Mouse (Mus musculus) intestine, postnatal 0 days (tissue): ENCODE measurements around the gene Arhgap8. TPM values are rescaled to one million over a fixed set of nuclear protein-coding genes. Genes with fewer than 3 reads are reported as not detected.
A peak's percentile ranks its signal among the peaks of the same experiment; 100 is the strongest.

Experiments
- ATAC-seq: fragments of 200-750 bp; cut with Nextera tagmentation; 2 replicates; pipeline ENCODE4 v1.8.0; 2017; ENCODE audit warnings: mild to moderate bottlenecking, moderate TSS enrichment, moderate library complexity
- H3K27ac ChIP-seq: fragments of 300-500 bp; sonication (generic); 2 replicates; pipeline ENCODE4 v1.5.1; 2014; ENCODE audit warnings: mild to moderate bottlenecking, low read depth, low read length, moderate library complexity
- H3K27me3 ChIP-seq: fragments of 300-500 bp; sonication (generic); replicated peaks from 2 replicates; pipeline ENCODE4 v1.6.1; 2014; ENCODE audit warnings: low read length, mixed read lengths; ENCODE audit not compliant: control insufficient read depth, insufficient read depth
- H3K36me3 ChIP-seq: fragments of 300-500 bp; sonication (generic); 2 replicates; pipeline ENCODE4 v1.6.1; 2014; ENCODE audit warnings: mild to moderate bottlenecking, moderate library complexity; ENCODE audit not compliant: control insufficient read depth, insufficient read depth
- H3K4me1 ChIP-seq: fragments of 300-500 bp; sonication (generic); replicated peaks from 2 replicates; pipeline ENCODE4 v1.6.1; 2014; ENCODE audit warnings: antibody characterized with exemption, low read length, mixed read lengths; ENCODE audit not compliant: control insufficient read depth, insufficient read depth
- H3K4me2 ChIP-seq: fragments of 300-500 bp; sonication (generic); replicated peaks from 2 replicates; pipeline ENCODE4 v1.6.1; 2014; ENCODE audit warnings: low read depth, mild to moderate bottlenecking, moderate library complexity
- H3K4me3 ChIP-seq: fragments of 300-500 bp; sonication (generic); 2 replicates; pipeline ENCODE4 v1.5.1; 2014; ENCODE audit warnings: low read depth, low read length
- H3K9ac ChIP-seq: fragments of 300-500 bp; sonication (generic); 2 replicates; pipeline ENCODE4 v1.6.1; 2014; ENCODE audit warnings: mild to moderate bottlenecking, low read depth, low read length
- H3K9me3 ChIP-seq: fragments of 300-500 bp; sonication (generic); 2 replicates; pipeline ENCODE4 v1.6.1; 2016; ENCODE audit warnings: mixed run types; ENCODE audit not compliant: control insufficient read depth
- CTCF ChIP-seq: sonication (generic); IDR thresholded peaks from 2 replicates; pipeline ENCODE4 v1.5.1; 2016; ENCODE audit warnings: low read depth, mild to moderate bottlenecking, control low read depth, antibody characterized with exemption, moderate library complexity
- WGBS: fragments of 180-500 bp; shearing (Covaris S2); extraction: QIAGEN DNeasy Blood & Tissue Kit; methylation state at CpG from one replicate; pipeline ENCODE4 v1.1.7; 2014; 5-methylcytosine and 5-hydroxymethylcytosine counted together
- polyA plus RNA-seq: library from polyadenylated mRNA; unstranded; fragments of >200 nt; fragmentation: Nextera tagmentation; extraction: Ambion mirVana; gene quantifications from 2 replicates; pipeline ENCODE4 v1.2.1, GENCODE M21; 2015

The Arhgap8 gene
- polyA plus RNA-seq, 1 experiment from 2014 or later: 10.6 TPM

- WGBS: 24% methylated on average over 8 of the region's 8 CpGs
- TF ChIP-seq CTCF: no peak
- peak overlapping the region; percentile 58 for H3K4me2 ChIP-seq
- no peak overlapping the region for H3K4me3 ChIP-seq
- H3K9me3 ChIP-seq: no peaks in the 10 kb centered on the region
- H3K36me3 ChIP-seq: no peaks in the 10 kb centered on the region; the same call in 1 of the 2 replicates
- peak; percentile 90 for ATAC-seq
- H3K4me1 ChIP-seq: peaks cover 15% of the 10 kb centered on the region
- peak overlapping the region; percentile 51; the same call in 1 of the 2 replicates for H3K9ac ChIP-seq
- H3K27me3 ChIP-seq: no peaks in the 10 kb centered on the region
- peak overlapping the region; percentile 98 for H3K27ac ChIP-seq
Observed at GRCm38 (mm10) chr15:84675317-84675716, 44.5 kb upstream of the Arhgap8 start.

GRCm38 (mm10) chr15:84677943-84678342, 41.9 kb upstream of the Arhgap8 start:
- no peak for ATAC-seq
- TF ChIP-seq CTCF: no peak
- peaks cover 7% of the 10 kb centered on the region for H3K4me1 ChIP-seq
- H3K4me2 ChIP-seq: no peak overlapping the region; the same call in 1 of the 2 replicates
- 28% methylated on average over 11 of the region's 11 CpGs for WGBS
- no peaks in the 10 kb centered on the region for H3K36me3 ChIP-seq
- no peaks in the 10 kb centered on the region for H3K27me3 ChIP-seq
- H3K9me3 ChIP-seq: no peaks in the 10 kb centered on the region
- no peak overlapping the region for H3K9ac ChIP-seq
- peak overlapping the region; percentile 98 for H3K27ac ChIP-seq
- H3K4me3 ChIP-seq: no peak overlapping the region

GRCm38 (mm10) chr15:84679090-84679489, 40.8 kb upstream of the Arhgap8 start:
- Histone ChIP-seq H3K27me3 (no peaks in the 10 kb centered on the region), H3K9me3 (no peaks in the 10 kb centered on the region), H3K9ac (no peak overlapping the region), H3K36me3 (no peaks in the 10 kb centered on the region), H3K27ac (peak overlapping the region; percentile 31; the same call in 1 of the 2 replicates), H3K4me2 (no peak overlapping the region), H3K4me1 (peaks cover 7% of the 10 kb centered on the region), H3K4me3 (no peak overlapping the region)
- 93% methylated on average over 4 of the region's 4 CpGs for WGBS
- TF ChIP-seq CTCF: peak; percentile 81
- ATAC-seq: no peak

DNA sequence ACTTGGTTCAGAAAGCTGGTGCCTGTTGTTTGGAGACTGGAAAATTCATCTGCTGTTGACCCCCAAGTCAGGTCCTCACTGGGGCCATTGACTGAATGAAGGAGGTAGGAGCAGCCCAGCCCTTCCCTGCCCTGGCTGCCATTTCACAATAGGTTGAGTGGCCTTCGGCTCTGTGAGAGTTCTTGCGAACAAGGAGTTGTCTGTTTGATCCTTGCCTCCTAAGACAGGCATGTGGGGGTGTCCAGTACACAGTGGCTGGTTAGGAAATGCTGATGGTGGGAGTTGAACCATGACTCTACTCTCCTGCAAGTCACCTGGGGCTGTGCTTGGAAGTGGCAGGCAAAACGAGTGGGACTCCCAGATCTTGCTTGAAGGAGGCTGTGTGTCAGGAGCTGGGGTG, 40.1 kb upstream of the Arhgap8 start:
- H3K27ac ChIP-seq: peak overlapping the region; percentile 94
- ATAC-seq: no peak
- 45% methylated on average over 3 of the region's 3 CpGs for WGBS

DNA sequence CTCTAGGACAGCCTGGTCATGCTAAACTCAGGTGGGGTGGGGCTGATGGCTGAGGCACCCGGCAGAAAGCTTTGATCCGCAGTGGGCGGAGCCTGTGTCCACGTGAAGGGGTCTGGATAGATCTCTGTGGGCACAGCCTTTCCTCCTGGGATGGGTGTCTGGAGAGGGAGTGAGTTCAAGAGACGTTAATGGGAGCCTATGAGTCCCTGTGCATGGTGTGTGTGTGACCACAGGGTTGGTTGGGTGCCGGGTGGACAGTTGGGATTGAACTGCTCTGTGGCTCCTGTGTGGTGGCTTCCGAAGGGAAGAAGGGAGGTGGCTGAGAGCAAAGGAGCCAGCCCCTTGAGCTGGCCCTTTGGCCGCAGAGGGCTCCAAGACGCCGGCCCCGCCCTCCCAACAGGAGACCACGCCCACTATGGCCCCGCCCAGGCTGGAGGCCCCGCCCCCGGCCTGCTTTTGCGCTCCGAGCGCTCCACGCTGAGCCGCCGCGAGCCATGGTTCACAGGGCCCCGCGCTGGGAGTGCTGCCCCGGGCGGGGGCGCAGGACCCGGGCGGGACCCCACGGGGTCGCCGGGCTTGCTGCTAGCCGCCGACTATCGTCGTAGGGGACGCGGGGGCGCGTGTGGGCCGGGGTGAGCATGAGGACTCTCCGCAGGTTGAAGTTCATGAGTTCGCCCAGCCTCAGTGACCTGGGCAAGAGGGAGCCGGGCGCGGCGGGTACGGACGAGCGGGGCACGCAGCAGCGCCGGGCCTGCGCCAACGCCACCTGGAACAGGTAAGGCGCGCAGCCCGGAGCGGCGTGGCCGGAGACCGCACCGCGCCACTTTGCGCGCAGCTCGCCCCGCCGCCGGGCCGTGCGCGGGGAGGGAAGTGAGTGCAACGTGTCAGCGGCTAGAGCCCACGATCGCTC, 39.1 kb upstream of the Arhgap8 start:
- H3K9me3 ChIP-seq: no peaks in the 10 kb centered on the region
- H3K36me3 ChIP-seq: no peaks in the 10 kb centered on the region; the same call in 1 of the 2 replicates
- H3K4me3 ChIP-seq: peak overlapping the region; percentile 82
- TF ChIP-seq CTCF: no peak
- H3K27me3 ChIP-seq: no peaks in the 10 kb centered on the region
- peak overlapping the region; percentile 96 for H3K9ac ChIP-seq
- peak overlapping the region; percentile 94 for H3K27ac ChIP-seq
- peak; percentile 80 for ATAC-seq
- H3K4me1 ChIP-seq: peaks cover 12% of the 10 kb centered on the region
- WGBS: 1% methylated on average over 48 of the region's 77 CpGs
- peak overlapping the region; percentile 81 for H3K4me2 ChIP-seq

More for the DNA sequence above, 40.1 kb upstream of the Arhgap8 start:
- Histone ChIP-seq H3K9ac (no peak overlapping the region), H3K36me3 (no peaks in the 10 kb centered on the region), H3K27me3 (no peaks in the 10 kb centered on the region), H3K9me3 (no peaks in the 10 kb centered on the region), H3K4me3 (no peak overlapping the region), H3K4me2 (no peak overlapping the region), H3K4me1 (peaks cover 7% of the 10 kb centered on the region)
- TF ChIP-seq CTCF: no peak

DNA sequence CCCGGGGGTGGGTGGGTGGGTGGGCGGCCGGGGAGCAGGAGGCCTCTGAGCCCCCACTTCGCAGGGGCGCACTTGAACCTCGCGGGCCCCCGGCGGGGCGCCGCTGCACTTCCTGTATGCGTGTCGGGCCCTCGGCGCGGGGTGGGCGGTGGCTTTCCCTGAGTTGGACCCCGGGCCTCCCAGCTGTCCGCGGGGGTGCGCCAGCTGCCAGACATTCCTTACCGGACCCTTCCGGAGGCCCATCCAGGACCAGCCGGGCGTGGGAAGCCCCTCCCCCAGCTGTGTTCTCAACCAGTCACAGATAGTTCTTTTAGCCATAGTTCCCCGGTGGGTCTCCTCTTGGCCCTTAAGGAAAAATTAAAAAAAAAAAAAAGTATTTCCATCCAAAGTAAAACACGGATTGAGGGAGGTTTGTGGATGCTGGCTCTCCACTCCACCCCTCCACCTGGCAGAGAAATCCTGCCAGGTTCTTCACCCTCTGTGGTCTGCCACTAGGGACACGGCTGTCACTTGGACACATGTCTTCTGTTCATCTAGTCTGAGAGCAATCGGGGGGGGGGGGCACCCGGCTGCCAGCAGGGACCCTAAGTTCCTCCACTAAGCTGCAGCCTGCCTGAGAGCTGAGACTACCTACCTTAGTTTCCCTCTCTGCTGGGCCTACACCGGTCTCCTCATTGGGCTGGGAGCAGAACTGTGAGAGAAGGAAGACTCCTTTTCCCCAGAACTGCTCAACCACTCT, 38.2 kb upstream of the Arhgap8 start:
- no peaks in the 10 kb centered on the region for H3K27me3 ChIP-seq
- WGBS: 1% methylated on average over 30 of the region's 31 CpGs
- H3K36me3 ChIP-seq: peaks cover 6% of the 10 kb centered on the region; the same call in 1 of the 2 replicates
- no peaks in the 10 kb centered on the region for H3K9me3 ChIP-seq
- peak overlapping the region; percentile 82 for H3K4me3 ChIP-seq
- peak; percentile 11; the same call in 1 of the 2 replicates for ATAC-seq
- no peak; the same call in 1 of the 2 replicates for TF ChIP-seq CTCF
- H3K4me1 ChIP-seq: peaks cover 11% of the 10 kb centered on the region
- H3K4me2 ChIP-seq: peak overlapping the region; percentile 81
- peak overlapping the region; percentile 94 for H3K27ac ChIP-seq
- H3K9ac ChIP-seq: peak overlapping the region; percentile 96
